Mouse (Mus musculus): ENCODE results near the gene Zfp988.
"Not testable (repeated sequence)": the region's sequence is repeated elsewhere in the genome, so short reads cannot be mapped to it uniquely, and the experiment has no call there.

DNA sequence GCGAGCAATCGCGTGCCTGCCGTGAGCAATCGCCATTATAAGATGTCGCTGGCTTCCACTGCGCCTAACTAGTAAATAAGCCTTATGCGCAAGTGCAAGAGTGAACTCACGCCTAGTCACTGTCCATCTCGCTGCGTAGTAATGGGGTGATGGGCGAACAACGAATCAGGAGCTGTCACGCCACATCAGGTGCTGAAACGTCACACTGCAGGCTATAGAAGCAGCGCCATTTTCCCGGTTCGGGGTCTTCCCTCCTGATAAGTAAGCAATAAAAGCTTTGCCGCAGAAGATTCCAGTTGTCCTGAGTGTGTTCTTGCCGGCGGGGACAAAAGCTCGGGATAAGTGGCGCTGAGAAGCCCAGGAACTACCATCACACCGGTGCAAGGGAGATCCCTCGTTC, 36.7 kb upstream of the Zfp988 start:
- not testable (repeated sequence) for TF ChIP-seq POLR2A (IDR thresholded peaks at IDR 0.05; ENCODE audit: control insufficient read depth, extremely low read depth, insufficient read depth, low read length, poor library complexity); CTCF (IDR thresholded peaks at IDR 0.05; ENCODE audit: borderline replicate concordance, control insufficient read depth, extremely low read depth, insufficient read depth, low read length, poor library complexity)
